Mouse (Mus musculus) CD8-positive naive resting alpha-beta T cell, adult 2 months (primary cell): ENCODE results near the gene Nanos2.

Experiments used
- DNase-seq, 2 experiments: peaks; one replicate each; pipeline ENCODE4 v3.0.0; 2022; ENCODE audit warnings: low read depth in 2 of 2, low spot score in 2 of 2

The Nanos2 gene

DNA sequence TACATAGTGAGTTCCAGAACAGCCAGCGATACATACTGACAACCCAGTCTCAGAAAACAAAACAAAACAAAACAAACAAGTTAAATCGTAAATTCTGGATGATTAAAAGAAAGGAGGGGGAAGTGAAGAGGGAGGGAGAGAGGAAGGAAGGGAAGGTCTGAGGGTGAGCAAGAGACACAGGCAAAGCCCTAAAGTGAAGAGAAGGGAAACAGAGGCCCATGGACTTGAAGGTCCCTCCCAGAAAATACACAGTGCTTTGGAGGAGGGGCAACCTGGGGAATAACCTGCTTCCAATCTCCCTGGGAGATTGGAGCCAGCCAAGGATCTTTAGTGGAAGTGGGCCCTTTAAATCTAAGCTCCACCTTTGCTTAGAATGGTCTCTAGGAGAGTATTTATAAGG lies at the start of gene Nanos2:
Nanos2 (plus strand) TSS at position 301 of the 400 bp plus-strand sequence.
- no peak for DNase-seq

DNA sequence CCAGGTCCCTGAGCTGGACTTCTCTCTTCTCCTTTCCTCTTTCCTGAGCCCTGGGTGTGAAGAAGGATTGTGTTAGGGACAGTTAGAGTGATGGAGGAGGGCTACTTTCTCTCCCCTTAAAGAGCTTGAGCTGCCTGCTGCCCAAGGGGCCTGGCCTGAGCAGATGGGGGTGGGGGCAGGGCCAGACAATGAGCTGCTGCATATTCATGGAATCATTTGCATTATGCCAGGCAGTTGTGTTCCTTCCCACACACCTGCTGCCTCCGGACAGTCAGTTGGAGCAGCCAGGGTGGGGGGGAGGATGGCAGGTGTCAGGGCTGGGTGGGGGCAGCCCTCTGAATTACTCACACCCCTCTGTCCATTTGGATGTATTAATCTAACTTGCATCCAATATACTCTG lies 44.8 kb upstream of the Nanos2 start:
- no peak for DNase-seq

DNA sequence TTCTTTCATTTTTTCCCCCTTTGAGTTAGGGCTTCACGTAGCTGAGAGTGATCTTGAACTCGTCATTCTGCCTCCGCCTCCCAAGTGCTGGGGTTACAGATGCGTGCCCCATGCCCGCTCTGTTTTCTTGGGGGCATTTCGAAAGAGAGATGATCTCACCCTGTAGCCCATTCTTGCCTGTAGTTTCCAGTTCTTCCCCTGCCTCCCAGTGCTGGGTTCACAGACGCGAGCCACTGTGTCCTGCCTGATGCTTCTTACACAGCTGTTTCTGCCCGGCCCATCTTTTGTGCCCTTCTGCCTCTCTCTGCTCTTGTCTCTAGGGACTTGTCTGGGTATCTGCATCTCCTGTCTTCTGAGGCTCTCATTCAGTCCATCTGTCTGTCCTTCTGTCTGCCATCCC lies 44.4 kb upstream of the Nanos2 start:
- no peak for DNase-seq

DNA sequence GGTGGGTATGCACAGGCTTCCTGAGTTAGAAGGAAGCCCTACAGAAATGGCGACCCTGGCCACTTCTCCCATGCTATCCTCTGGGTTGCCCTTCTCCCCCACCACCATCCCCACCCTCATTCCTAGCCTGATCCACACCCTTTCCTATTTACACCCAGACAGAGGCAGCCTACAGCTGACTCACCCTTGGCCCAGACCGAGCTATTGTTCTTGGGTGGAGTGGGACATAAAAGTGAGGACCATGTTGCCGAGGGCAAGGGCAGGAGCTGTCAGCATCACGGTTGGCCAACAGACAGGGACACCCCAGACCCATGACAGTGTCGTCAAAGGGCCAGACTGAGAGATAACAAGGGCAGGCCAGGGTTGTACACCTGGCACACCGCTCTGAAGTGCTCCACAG lies 39.0 kb upstream of the Nanos2 start:
- no peak for DNase-seq

DNA sequence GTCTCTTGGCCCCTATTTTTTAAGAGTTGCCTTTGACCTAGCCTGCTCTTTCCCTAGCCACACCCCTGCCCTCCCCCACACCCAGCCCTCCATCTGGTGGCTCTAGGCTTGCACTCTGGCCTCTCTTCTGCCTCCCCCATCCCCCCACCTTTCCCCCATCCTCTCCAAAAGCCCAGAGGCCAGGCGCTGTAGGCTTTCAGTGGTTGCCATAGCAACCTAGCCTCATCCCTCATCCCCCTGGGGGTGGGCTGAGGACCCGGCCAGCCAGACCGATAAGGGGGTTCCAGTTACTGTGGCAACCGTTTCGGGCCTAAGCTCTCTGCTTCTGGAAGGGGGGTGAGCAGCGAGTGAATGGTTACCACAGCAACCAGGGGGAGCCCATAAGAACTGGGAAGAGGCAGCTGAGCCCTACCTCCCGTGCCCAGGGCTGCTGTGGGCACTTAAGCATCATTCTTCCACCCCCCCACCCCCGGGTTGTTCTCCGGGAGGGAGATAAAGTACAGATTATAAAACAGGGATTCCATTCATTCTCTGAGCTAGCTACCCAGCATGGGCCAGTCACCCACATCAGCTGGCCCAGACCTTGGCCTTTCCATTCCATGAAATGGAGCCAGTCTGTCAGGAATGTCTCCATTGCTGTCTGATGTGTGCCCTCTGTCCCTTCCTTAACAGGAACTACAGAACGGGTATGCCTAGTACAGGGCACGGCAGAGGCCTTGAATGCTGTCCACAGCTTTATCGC lies 37.2 kb upstream of the Nanos2 start:
- no peak for DNase-seq

DNA sequence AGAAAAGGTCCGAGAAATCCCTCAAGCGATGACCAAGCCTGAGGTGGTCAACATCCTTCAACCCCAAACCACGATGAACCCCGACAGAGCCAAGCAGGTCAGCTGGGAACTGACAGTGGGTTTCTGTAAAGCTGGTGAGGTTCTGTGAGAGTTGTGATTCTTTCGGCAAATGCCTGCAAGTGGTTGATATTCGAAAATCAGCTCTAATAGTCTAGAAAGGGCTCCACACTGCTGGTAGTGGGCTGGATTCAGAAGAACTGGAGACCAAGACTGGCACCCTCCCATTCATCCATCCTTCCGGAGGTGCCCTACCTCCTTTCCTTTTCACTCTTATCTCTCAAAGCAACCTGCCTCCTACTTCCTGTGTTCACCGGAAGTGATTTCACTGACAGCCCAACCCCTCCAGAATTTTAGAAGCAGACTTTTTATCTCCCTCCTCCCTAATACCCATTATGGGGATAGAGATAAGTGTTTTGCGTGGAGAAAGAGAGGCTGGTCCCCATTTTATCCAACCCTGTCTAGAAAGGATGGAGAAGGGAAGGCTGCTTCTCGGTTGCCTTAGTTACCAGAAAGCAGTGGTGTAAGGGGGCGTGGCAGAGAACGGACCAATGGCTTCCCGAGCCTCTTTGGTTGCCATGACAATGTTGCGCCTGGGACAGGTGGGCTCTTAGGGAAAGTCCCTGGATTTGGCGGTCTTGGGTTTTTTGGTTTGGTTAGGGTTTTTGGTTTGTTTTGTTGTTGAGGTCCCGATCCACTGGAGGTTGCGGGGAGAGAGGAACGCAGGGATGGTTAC lies 36.5 kb upstream of the Nanos2 start:
- DNase-seq: no peak

DNA sequence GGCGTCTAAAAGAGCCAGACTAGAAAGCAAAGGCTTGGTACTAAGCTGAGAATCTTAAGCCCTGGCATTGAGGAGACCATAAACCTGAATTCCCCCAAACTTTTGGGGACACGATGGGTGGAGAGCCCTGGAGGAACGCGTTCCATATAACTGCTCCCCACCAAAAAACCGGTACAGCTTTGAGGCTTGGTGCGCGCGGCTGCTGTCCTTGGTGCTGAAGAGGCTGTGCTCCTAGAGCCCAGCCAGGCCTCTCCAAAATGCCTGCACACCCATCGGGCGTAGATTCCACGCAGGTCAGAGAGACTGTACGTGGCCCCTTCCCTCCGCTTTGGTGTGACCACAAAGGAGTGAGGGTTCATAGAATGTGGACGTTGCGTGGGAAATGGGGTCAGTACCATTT lies 35.8 kb upstream of the Nanos2 start:
- DNase-seq: no peak

DNA sequence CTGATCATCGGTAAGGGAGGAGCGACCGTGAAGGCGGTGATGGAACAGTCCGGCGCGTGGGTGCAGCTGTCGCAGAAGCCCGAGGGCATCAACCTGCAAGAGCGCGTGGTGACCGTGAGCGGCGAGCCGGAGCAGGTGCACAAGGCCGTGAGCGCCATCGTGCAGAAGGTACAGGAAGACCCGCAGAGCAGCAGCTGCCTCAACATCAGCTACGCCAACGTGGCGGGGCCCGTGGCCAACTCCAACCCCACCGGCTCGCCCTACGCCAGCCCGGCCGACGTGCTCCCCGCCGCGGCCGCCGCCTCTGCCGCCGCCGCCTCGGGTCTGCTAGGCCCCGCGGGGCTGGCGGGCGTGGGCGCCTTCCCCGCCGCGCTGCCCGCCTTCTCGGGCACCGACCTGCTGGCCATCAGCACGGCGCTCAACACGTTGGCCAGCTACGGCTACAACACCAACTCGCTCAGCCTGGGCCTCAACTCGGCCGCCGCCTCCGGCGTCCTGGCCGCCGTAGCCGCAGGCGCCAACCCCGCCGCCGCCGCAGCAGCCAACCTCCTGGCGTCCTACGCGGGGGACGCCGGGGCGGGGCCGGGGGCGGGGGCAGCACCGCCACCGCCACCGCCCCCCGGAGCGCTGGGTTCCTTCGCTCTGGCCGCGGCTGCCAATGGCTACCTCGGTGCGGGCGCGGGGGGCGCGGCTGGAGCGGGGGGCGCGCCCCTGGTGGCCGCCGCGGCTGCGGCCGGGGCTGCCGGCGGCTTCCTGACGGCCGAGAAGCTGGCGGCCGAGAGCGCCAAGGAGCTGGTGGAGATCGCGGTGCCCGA lies 29.4 kb upstream of the Nanos2 start:
- DNase-seq: no peak

DNA sequence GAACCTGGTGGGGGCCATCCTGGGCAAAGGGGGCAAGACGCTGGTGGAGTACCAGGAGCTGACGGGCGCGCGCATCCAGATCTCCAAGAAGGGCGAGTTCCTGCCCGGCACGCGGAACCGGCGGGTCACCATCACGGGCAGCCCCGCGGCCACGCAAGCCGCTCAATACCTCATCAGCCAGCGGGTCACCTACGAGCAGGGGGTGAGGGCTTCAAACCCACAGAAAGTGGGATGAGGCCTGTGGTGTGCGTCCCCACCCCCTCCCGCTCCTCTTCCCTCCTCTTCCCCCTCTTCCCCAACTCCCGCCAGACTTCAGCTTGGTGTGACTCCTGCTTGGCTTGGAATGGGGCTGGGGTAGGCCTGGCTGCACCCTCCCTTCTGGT lies 28.8 kb upstream of the Nanos2 start:
- DNase-seq: no peak

DNA sequence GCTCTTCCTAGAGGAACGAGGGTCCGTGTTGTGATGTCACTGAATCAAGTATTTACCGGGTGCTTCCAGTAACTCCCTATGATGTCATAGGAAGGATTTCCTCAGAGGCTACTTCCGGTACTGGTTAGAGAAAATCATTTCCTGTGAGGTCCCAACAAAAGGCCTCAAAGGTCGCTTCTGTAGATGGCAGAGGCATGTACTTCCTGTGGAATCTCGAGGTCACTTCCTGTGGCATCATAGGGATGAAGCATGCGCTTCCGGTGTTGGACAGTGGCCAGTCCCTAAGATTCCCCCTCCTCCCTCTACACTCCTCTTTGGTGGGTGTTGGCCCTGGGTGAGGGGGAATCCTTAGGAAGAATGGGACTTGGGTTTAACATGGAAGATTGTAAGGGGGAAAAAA lies 27.8 kb upstream of the Nanos2 start:
- DNase-seq: no peak

DNA sequence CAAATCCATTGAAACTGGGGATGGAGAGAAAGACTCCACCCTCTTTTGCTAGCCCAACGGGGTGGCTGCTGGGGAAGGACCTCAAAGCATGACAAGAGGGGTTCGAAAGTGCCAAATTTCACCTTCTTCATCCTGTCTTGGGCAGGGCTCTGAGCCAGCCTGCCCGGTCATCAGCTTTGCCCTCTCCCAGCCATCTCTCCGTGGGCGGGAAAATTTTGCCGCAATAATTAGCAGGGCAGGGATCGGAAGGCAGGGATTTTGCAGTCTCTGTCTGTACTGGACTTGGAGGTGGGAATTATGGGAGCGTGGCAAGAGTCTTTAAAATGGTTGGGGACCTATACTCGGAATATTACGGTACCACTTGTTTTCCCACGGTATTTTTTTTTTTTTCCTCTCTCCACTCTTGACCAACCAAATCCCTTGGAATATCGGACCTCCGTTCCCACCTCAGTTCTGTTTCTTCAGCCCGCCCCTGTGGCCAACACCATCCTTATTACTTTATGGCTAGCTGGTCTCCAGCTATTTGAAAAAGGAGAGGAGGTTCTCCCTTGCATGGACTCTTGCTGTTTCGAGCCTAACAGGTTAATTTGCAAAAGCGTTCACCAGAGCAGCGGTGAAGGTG lies 24.9 kb upstream of the Nanos2 start:
- no peak for DNase-seq

DNA sequence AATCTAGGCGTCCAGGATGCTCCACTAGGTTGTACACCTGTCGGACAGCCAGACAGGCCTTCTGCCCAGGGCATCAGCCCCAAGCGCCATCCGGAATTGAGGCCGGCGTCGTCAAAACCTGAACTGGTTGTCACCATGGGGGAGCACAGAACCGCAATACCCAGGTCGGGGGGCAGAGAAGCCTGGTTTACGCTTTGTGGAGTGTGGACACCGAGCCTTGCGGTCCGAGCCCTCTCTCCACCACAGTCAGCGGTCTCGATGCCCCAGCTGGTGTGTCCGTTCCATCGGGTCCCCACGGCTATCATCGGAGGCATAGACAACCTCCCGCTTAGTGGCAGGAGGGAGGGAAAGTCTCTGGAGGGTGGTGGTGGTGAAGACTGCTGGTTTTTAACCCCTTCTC lies 24.4 kb upstream of the Nanos2 start:
- DNase-seq: no peak

DNA sequence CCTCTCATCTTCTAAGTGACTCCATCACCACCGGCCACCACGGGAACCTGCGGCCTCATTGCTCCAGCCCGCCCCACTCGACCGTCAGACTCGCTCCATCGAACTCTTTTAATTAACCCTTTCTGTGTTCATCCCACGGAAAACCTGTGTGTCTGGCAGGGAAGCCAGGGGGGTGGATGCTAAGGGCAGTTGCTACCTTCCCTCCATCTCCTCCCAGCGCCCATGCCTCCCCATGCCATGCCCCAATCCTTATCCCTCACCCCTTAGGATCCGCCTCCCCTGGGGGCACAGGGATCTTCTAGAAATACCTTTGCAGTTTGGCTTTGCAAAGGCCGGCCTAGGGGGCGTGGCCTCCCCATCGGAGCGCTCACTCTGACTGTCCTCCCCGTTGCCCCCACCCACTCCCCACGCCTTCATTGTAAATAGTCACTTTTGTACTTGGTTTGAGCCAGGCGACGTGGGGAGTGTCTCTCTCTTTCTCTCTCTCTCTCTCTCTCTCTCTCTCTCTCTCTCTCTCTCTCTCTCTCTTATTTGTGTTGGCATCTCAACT lies 23.8 kb upstream of the Nanos2 start:
- DNase-seq: no peak

DNA sequence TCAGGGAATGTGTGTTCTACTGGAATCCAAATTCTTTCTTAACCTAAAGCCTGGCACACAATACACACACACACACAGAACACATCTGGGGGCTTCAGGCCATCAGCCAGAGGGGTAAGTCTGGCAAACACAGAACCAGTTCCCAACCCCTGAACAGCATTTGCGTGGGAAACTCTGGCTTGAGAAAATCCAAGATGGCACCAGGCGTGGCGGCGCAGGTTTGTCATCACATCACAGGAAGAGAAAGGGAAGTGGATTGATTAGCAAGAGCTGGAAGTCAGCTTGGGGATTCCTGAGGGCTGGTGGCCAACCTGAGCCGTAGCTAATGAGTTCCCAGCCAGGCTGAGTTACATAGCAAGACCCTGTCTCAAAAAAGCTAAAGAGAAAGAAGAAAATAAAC lies 21.9 kb upstream of the Nanos2 start:
- DNase-seq: no peak

DNA sequence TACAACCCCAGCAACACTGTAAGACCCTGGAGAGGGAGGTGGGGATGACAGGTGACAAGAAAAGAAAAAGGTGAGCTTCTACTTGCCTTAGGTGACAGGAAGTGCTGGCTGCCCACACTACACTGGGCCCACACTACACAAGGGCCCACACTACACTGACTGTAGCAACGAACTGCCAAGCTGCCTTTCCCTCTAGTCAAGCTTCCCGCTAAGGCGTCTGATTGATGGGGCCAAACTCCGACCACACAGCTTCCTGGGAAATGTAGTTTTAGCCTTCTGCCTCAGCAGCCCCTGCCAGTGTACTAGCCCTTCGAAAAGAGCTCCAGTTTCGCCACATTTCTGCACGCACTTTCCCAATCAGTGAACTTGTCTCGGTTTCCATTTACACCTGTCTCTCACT lies 19.6 kb upstream of the Nanos2 start:
- no peak for DNase-seq

DNA sequence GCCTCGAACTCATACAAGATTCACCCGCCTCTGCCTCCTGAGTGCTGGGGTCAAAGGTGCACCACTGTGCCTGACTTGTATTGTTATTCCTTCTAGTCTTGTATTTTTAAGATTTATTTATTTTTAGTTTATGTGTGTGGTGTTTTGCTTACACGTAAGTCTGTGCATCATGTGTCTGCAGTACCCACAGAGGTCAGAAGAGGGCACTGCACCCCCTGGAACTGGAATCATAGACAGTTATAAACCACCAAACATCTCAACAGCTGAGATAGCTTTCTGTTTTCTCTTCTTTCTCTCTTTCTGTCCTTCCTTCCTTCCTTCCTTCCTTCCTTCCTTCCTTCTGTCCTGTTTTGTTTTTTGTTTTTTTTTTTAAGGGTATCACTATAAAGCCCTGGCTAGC lies 16.2 kb upstream of the Nanos2 start:
- DNase-seq: no peak

DNA sequence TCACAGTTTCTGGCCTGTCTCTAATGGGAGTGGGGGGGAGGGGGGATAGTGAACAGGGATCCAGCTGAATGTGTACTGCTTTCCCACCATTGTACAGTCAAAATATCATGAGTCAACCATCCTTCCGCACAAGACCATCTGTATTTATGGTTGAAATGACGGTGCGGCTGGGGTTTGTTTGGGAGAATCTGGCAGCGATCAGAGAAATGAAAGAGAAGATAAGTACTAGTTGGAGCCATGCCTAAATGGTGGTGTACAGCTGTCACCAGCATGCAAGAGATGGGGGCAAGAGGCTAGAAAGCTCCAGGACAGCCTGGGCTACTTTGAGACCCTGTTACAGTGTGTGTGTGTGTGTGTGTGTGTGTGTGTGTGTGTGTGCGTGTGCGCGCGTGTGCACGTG lies 8.8 kb upstream of the Nanos2 start:
- DNase-seq: no peak

DNA sequence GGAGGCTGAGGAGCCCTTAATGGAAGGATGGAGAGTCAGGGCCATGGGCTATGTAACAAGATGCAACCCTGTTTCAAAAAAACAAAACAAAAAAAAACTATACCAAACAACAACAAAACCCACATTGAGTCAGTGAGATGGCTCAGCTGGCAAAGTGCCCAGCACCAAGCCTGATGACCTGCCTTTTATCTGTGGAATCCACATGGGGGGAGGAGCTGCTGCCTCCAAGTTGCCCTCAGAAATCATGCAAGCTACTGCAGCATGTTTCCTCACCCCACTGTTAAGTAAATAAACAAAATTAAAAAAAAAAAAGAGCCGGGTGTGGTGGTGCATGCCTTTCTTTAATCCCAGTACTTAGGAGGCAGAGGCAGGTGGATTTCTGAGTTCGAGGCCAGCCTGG lies 697 bp upstream of the Nanos2 start:
- no peak for DNase-seq

DNA sequence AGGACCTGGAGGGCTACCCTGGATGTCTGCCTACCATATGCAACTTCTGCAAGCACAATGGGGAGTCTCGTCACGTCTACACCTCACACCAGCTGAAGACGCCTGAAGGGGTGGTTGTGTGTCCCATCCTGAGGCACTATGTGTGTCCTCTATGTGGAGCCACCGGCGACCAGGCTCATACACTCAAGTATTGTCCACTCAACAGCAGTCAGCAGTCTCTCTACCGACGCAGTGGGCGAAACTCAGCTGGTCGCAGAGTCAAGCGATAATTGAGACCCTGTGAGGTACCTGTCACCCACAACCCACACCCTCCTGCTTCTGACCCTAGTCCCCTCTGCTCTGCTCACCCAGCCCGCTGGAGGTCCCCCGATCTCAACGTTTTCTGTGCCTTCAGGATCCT lies 547 bp downstream of the Nanos2 start:
- DNase-seq: no peak

DNA sequence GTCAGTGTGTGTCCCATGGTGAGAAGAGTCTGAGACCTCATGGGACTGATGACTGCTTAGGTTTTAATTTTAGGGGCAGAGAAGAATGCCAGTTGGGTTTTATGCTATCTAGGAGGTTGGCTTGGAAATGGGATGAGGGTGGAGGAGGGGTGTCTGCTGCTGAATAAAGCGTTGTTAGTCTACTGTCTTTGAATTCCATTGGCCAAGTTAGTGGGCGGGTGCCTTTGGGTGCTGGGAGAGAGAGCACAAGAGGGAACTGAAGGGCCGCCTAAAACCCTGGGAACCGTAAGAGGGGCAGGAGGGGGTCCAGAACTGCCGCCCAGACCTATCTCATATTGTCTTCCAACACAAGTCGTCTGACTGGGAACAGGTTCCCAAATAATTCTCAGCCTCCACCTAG lies 1.6 kb downstream of the Nanos2 start:
- no peak for DNase-seq

DNA sequence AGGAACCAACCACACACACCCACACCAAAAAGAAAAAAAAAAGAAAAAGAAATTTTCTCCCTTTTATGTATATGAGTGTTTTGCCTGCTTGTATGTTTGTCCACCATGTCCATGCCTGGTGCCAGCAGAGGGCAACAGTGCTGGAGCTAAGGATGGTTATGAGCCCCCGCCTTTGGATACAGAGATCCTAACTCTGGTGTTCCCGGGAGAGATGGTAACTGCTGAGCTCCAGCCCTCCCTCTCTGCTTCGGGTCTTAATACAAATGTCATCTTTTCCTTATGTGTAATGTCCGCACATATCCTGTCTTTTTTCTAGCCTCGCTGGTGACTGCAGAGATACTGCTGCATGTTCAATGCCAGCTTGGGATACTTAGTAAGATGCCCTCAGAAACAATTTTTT lies 2.8 kb downstream of the Nanos2 start:
- no peak for DNase-seq
